ENCODE assay signal across 11 mouse cellular contexts in genomic region chr3:101648096-101648793, GRCm38 (mm10). TPM values are rescaled to one million over a fixed set of nuclear protein-coding genes. Genes with fewer than 3 reads are reported as not detected.
A peak's percentile ranks its signal among the peaks of the same experiment; 100 is the strongest.
DNase-seq lines count a peak whose midpoint lies in the region; TF ChIP-seq lines count a peak whose summit lies in the region.
"Had no signal": no experiment of that assay in that cellular context is flagged by ENCODE, and none has a peak within 500 bp of the region (broad histone marks: within the 10 kb centered on the region; RNA-seq: fewer than 3 reads in every experiment).

No protein-coding gene starts in this region.

- no peak overlapping the region for H3K4me3 ChIP-seq in thymus, adult 2 months (ENCODE audit: control insufficient read depth, insufficient read depth, low read length)
- H3K4me3 ChIP-seq in forebrain, embryonic 10.5 days, result no peak overlapping the region
- H3K4me3 ChIP-seq: lung, embryonic 15.5 days; neural tube, embryonic 12.5 days had no signal

- TF ChIP-seq CTCF in thymus, adult 2 months (IDR thresholded peaks at IDR 0.05; ENCODE audit: borderline replicate concordance, control insufficient read depth, extremely low read depth, insufficient read depth, low read length, poor library complexity), result no peak

- no peak for TF ChIP-seq POLR2A in thymus, adult 2 months (IDR thresholded peaks at IDR 0.05; ENCODE audit: control insufficient read depth, extremely low read depth, insufficient read depth, low read length, poor library complexity)

- no peaks in the 10 kb centered on the region for H3K9me3 ChIP-seq in forebrain, embryonic 10.5 days
- H3K9me3 ChIP-seq: lung, embryonic 15.5 days; neural tube, embryonic 12.5 days had no signal

- H3K27me3 ChIP-seq in thymus, adult 2 months (ENCODE audit: control insufficient read depth, insufficient read depth, low read length), result no peaks in the 10 kb centered on the region
- H3K27me3 ChIP-seq in forebrain, embryonic 10.5 days (ENCODE audit: poor library complexity, severe bottlenecking), result no peaks in the 10 kb centered on the region
- H3K27me3 ChIP-seq: lung, embryonic 15.5 days; neural tube, embryonic 12.5 days had no signal

- DNase-seq in thymus, postnatal 0 days (ENCODE audit: low spot score), result peak; percentile 43
- no peak for DNase-seq in thymus, adult 2 months
- DNase-seq in c-Kit-positive CD71-positive TER-119-negative erythroid progenitor cells, embryonic 14.5 days (ENCODE audit: low read depth), result peak; percentile 28
- DNase-seq in kidney, adult 9 months, result peak; percentile 75
- peak; percentile 25 for DNase-seq in thymus, postnatal 4 days
- DNase-seq in gastrocnemius, postnatal 25 days, result no peak
- no peak for DNase-seq in forebrain, embryonic 10.5 days (ENCODE audit: extremely low spot score, low spot score)
- DNase-seq: cerebellum, adult 11-12 months had no signal

- WGBS in thymus, adult 2 months, result 78% methylated on average over 13 of the region's 13 CpGs
- 78% methylated on average over 13 of the region's 13 CpGs for WGBS in forebrain, embryonic 10.5 days

- H3K27ac ChIP-seq in thymus, adult 2 months (ENCODE audit: control insufficient read depth, insufficient read depth, low read length), result no peak overlapping the region
- H3K27ac ChIP-seq in forebrain, embryonic 10.5 days, result no peak overlapping the region
- H3K27ac ChIP-seq: hindbrain, postnatal 0 days; lung, embryonic 15.5 days; neural tube, embryonic 12.5 days had no signal

- peaks cover 20% of the 10 kb centered on the region for H3K4me1 ChIP-seq in thymus, adult 2 months (replicated peaks; ENCODE audit: control insufficient read depth, insufficient read depth, low read length)
- H3K4me1 ChIP-seq in forebrain, embryonic 10.5 days, result peaks cover 19% of the 10 kb centered on the region
- H3K4me1 ChIP-seq: lung, embryonic 15.5 days had no signal

- no peaks in the 10 kb centered on the region for H3K36me3 ChIP-seq in thymus, adult 2 months (ENCODE audit: control insufficient read depth, insufficient read depth, low read length)
- H3K36me3 ChIP-seq in forebrain, embryonic 10.5 days (replicated peaks), result no peaks in the 10 kb centered on the region
- H3K36me3 ChIP-seq: lung, embryonic 15.5 days; neural tube, embryonic 12.5 days had no signal

RNA-seq across cellular contexts. Expression of gene Atp1a1, which starts 43.8 kb away (rescaled TPM):
- polyA plus RNA-seq in thymus, postnatal 0 days (2015; fragmentation: Nextera tagmentation; extraction: Ambion mirVana), result 106 and 112 TPM in 2 replicates
- 273 and 288 TPM in 2 replicates for polyA plus RNA-seq in thymus, adult 2 months (2012; rRNA removed)
- 10 to 100 TPM; 39.6 to 64.7 TPM for total RNA-seq in gastrocnemius, postnatal 25 days (2021)
- polyA plus RNA-seq in forebrain, embryonic 10.5 days (2016; fragmentation: Nextera tagmentation; extraction: Ambion mirVana), result 42.8 and 48.2 TPM in 2 replicates

Comparison
In these comparisons a context has a peak if more than half of its experiments do, and no peak if none do; other contexts are left out.
1. DNase-seq: peak in thymus, postnatal 0 days (single experiment), c-Kit-positive CD71-positive TER-119-negative erythroid progenitor cells, embryonic 14.5 days (single experiment), kidney, adult 9 months (single experiment) and thymus, postnatal 4 days (single experiment); none in thymus, adult 2 months (single experiment), gastrocnemius, postnatal 25 days (single experiment) and forebrain, embryonic 10.5 days (single experiment).